Mouse (Mus musculus) heart, embryonic 10.5 days (tissue): ENCODE measurements at regions not wholly inside any gene's neighbourhood (a gene's known extent, or its start where the extent isn't known, plus 50 kb on each side); places are given as distances from the start of the nearest gene placed in this dataset.

Source experiments
- DNase-seq: peaks from one replicate; pipeline ENCODE4 v3.0.0-alpha.2; 2017; ENCODE audit warnings: low spot score
- H3K27ac ChIP-seq: fragments of 300-500 bp; sonication (generic); 2 replicates; pipeline ENCODE4 v1.5.1; 2016; ENCODE audit warnings: mild to moderate bottlenecking
- H3K27me3 ChIP-seq: fragments of 300-500 bp; sonication (generic); 2 replicates; pipeline ENCODE4 v1.6.1; 2016; ENCODE audit warnings: mild to moderate bottlenecking; ENCODE audit not compliant: poor library complexity, insufficient read depth, severe bottlenecking
- H3K36me3 ChIP-seq: fragments of 300-500 bp; sonication (generic); 2 replicates; pipeline ENCODE4 v1.6.1; 2016; ENCODE audit warnings: mild to moderate bottlenecking, moderate library complexity
- H3K4me1 ChIP-seq: fragments of 300-500 bp; sonication (generic); 2 replicates; pipeline ENCODE4 v1.6.1; 2016; ENCODE audit warnings: mild to moderate bottlenecking
- H3K4me3 ChIP-seq: fragments of 300-500 bp; sonication (generic); 2 replicates; pipeline ENCODE4 v1.5.1; 2016; ENCODE audit warnings: mild to moderate bottlenecking, moderate library complexity
- H3K9me3 ChIP-seq: fragments of 300-500 bp; sonication (generic); 2 replicates; pipeline ENCODE4 v1.6.1; 2016; ENCODE audit warnings: mild to moderate bottlenecking, moderate library complexity
- WGBS: fragments of 180-500 bp; shearing (Covaris S2); methylation state at CpG from one replicate; pipeline ENCODE4 v1.1.7; 2016; 5-methylcytosine and 5-hydroxymethylcytosine counted together

GRCm38 (mm10) chr6:143333493-143333892 is 166.5 kb downstream of the Etnk1 start:
- Histone ChIP-seq H3K36me3 (no peaks in the 10 kb centered on the region), H3K27me3 (no peaks in the 10 kb centered on the region), H3K9me3 (no peaks in the 10 kb centered on the region), H3K4me3 (no peak overlapping the region), H3K4me1 (0 out of 2 replicates have a peak, but pooled peaks cover under 1% of the 10 kb centered on the region), H3K27ac (no peak overlapping the region)
- no peak for DNase-seq
- WGBS: 87% methylated on average over 8 of the region's 8 CpGs

GRCm38 (mm10) chr6:143336574-143336973 is 169.6 kb downstream of the Etnk1 start:
- Histone ChIP-seq H3K36me3 (no peaks in the 10 kb centered on the region), H3K4me1 (no peaks in the 10 kb centered on the region), H3K9me3 (no peaks in the 10 kb centered on the region), H3K27ac (no peak overlapping the region), H3K4me3 (no peak overlapping the region), H3K27me3 (no peaks in the 10 kb centered on the region)
- DNase-seq: no peak
- WGBS: 78% methylated on average over 4 of the region's 4 CpGs

DNA sequence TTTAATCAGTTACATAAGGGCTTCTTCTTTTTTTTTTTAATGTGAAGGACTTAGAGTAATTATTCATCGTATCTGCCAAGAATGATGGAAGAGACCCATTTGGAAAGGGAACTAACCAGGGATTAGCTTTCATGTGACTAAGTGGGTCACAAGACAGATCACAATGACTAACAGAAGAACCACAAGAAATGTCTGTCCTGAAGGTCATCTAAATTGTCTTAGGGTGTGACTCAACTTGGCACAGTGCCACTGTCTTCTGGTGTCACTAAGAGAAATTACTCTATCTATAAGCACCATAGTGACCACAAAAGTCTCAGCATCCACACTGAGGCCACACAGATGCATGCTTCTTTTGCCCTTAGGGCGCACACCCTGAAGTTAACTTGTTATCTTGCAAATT is 182.0 kb downstream of the Etnk1 start:
- Histone ChIP-seq H3K4me1 (no peaks in the 10 kb centered on the region), H3K9me3 (no peaks in the 10 kb centered on the region), H3K4me3 (no peak overlapping the region), H3K36me3 (no peaks in the 10 kb centered on the region), H3K27me3 (no peaks in the 10 kb centered on the region), H3K27ac (no peak overlapping the region)
- 80% methylated on average over 2 of the region's 2 CpGs for WGBS
- no peak for DNase-seq

GRCm38 (mm10) chr6:143359320-143360032 is 192.5 kb downstream of the Etnk1 start:
- Histone ChIP-seq H3K9me3 (no peaks in the 10 kb centered on the region), H3K36me3 (no peaks in the 10 kb centered on the region), H3K4me3 (no peak overlapping the region), H3K27me3 (no peaks in the 10 kb centered on the region), H3K4me1 (no peaks in the 10 kb centered on the region), H3K27ac (no peak overlapping the region)
- 72% methylated on average over 7 of the region's 7 CpGs for WGBS
- no peak for DNase-seq

GRCm38 (mm10) chr6:143361149-143361725 is 194.2 kb downstream of the Etnk1 start:
- Histone ChIP-seq H3K4me1 (no peaks in the 10 kb centered on the region), H3K4me3 (no peak overlapping the region), H3K27me3 (no peaks in the 10 kb centered on the region), H3K9me3 (no peaks in the 10 kb centered on the region), H3K36me3 (no peaks in the 10 kb centered on the region), H3K27ac (no peak overlapping the region)
- DNase-seq: no peak
- 66% methylated on average over 5 of the region's 5 CpGs for WGBS

- WGBS: 80% methylated on average over 2 of the region's 2 CpGs
- no peaks in the 10 kb centered on the region for H3K27me3 ChIP-seq
These were observed 194.9 kb downstream of the Etnk1 start for GRCm38 (mm10) chr6:143361963-143362362.

DNA sequence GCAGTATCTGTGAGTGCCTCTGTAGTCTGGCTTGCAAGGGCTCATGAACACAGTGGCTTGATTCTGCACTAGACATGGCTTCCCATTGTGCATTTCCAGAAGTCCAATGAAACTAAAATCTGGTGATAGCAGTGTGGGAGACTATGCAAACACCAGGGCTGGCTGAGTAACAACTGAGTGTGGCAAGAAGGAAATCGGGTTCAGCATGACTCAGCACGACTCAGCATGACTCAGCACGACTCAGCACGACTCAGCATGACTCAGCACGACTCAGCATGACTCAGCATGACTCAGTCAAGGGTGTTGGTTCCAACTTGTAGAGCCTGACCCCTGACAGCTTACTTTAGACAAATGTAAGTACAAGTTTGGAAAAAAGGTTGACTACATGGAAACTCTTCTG is 198.8 kb downstream of the Etnk1 start:
- no peaks in the 10 kb centered on the region for H3K27me3 ChIP-seq
- H3K4me1 ChIP-seq: peaks cover 17% of the 10 kb centered on the region
- no peaks in the 10 kb centered on the region for H3K36me3 ChIP-seq
- no peak overlapping the region for H3K4me3 ChIP-seq
- no peak for DNase-seq
- WGBS: 90% methylated on average over 5 of the region's 5 CpGs
- H3K27ac ChIP-seq: no peak overlapping the region
- H3K9me3 ChIP-seq: no peaks in the 10 kb centered on the region

More at GRCm38 (mm10) chr6:143361963-143362362, 194.9 kb downstream of the Etnk1 start:
- H3K4me3 ChIP-seq: no peak overlapping the region
- DNase-seq: no peak
- H3K27ac ChIP-seq: no peak overlapping the region
- H3K36me3 ChIP-seq: no peaks in the 10 kb centered on the region
- no peaks in the 10 kb centered on the region for H3K9me3 ChIP-seq
- H3K4me1 ChIP-seq: peaks cover under 1% of the 10 kb centered on the region

GRCm38 (mm10) chr6:143367804-143368203 is 200.8 kb downstream of the Etnk1 start:
- Histone ChIP-seq H3K36me3 (no peaks in the 10 kb centered on the region), H3K4me3 (no peak overlapping the region), H3K27me3 (no peaks in the 10 kb centered on the region), H3K9me3 (no peaks in the 10 kb centered on the region), H3K4me1 (peaks cover 17% of the 10 kb centered on the region), H3K27ac (peak overlapping the region; percentile 76)
- DNase-seq: no peak
- WGBS: 38% methylated on average over 3 of the region's 3 CpGs

DNA sequence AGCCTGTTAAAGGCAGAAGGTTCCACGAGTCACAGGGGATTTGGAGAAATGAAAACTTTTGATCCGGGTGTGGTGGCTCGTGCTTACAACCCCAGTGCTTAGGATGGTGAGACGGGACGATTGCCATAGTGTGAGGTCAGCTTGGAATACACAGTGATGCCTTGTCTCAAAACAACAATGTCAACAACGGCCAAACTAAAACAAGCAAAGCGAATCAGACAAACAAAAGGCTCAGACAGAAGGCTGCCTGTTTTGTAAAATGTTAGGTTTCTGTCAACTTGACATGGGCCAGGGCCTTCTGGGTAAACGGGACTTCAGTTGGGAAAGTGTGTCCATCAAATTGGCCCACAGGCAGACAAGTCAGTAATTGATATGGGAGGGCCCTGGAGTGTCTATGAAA is 201.6 kb downstream of the Etnk1 start:
- H3K9me3 ChIP-seq: no peaks in the 10 kb centered on the region
- WGBS: 61% methylated on average over 8 of the region's 8 CpGs
- no peaks in the 10 kb centered on the region for H3K36me3 ChIP-seq
- 0 out of 2 replicates have a peak overlapping the region, but pooled peaks have one; percentile 76 for H3K27ac ChIP-seq
- H3K4me3 ChIP-seq: no peak overlapping the region
- H3K4me1 ChIP-seq: peaks cover 17% of the 10 kb centered on the region
- no peak for DNase-seq
- H3K27me3 ChIP-seq: no peaks in the 10 kb centered on the region

DNA sequence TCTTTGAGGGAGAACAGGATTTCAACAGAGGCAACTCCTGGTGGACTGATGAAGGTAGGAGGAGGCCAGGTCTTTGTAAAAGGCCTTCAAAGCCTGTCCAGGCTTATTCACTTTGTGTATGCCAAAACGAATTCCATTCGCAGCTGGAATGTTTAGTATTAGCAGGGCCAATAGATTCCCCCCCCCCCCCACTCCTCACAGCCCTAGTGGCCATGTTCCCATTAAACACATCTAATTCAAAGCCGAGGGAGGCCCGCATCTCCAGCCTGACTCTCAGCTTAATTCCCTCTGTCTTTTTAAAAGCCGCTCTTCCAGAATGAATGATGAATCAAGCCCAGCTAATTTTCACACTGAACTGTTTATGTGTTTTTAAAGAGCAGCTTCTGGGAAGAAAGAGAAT is 205.5 kb downstream of the Etnk1 start:
- DNase-seq: no peak
- Histone ChIP-seq H3K36me3 (no peaks in the 10 kb centered on the region), H3K4me1 (peaks cover 14% of the 10 kb centered on the region), H3K27me3 (no peaks in the 10 kb centered on the region), H3K9me3 (no peaks in the 10 kb centered on the region), H3K4me3 (no peak overlapping the region), H3K27ac (no peak overlapping the region)
- WGBS: 74% methylated on average over 5 of the region's 5 CpGs

- 51% methylated on average over 15 of the region's 15 CpGs for WGBS
- no peak overlapping the region for H3K27ac ChIP-seq
- peak; percentile 79 for DNase-seq
These were observed 206.8 kb downstream of the Etnk1 start for GRCm38 (mm10) chr6:143373686-143374273.

DNA sequence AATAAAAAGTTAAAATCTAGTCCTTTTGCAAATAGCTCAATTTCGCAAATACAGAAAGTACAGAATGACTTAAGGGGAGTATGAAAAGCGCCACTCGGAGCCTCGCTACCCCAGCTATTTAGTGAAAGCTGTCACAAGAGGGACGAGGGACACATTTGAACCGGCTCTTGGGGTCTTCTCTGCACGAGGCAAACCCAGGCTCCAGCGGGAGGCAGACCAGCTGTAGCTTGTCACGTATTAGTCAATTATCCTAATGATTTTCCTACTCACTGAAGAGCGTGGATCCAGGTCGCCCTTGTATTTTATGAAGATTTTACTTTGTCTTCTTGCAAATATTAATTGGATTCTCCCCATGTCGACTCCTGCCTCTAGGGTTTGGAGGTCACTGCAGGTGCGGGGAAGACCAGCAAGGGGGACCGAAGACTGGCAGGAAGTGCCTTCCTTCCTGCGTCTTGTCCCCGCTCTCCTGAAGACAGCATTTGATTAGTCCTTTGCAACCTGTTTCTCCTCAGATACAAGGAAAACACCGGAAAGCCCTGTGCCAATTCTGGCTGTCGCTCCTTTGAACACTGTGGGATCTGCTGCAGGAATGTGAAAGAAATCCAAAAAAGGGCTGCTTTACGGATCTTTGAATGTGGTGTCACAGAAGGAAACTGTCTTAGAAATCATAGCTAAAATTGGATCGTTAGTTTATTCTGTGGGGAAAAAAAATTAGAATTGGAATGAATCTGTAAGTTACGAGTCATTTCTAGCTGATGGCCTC is 209.1 kb downstream of the Etnk1 start:
- H3K27ac ChIP-seq: no peak overlapping the region
- 81% methylated on average over 21 of the region's 21 CpGs for WGBS
- no peaks in the 10 kb centered on the region for H3K27me3 ChIP-seq
- H3K36me3 ChIP-seq: no peaks in the 10 kb centered on the region
- no peak overlapping the region for H3K4me3 ChIP-seq
- H3K9me3 ChIP-seq: no peaks in the 10 kb centered on the region
- DNase-seq: peak; percentile 73
- peaks cover 3% of the 10 kb centered on the region; the same call in 1 of the 2 replicates for H3K4me1 ChIP-seq

More at GRCm38 (mm10) chr6:143373686-143374273, 206.8 kb downstream of the Etnk1 start:
- H3K9me3 ChIP-seq: no peaks in the 10 kb centered on the region
- H3K27me3 ChIP-seq: no peaks in the 10 kb centered on the region
- H3K4me3 ChIP-seq: no peak overlapping the region
- no peaks in the 10 kb centered on the region for H3K36me3 ChIP-seq
- peaks cover 3% of the 10 kb centered on the region for H3K4me1 ChIP-seq

DNA sequence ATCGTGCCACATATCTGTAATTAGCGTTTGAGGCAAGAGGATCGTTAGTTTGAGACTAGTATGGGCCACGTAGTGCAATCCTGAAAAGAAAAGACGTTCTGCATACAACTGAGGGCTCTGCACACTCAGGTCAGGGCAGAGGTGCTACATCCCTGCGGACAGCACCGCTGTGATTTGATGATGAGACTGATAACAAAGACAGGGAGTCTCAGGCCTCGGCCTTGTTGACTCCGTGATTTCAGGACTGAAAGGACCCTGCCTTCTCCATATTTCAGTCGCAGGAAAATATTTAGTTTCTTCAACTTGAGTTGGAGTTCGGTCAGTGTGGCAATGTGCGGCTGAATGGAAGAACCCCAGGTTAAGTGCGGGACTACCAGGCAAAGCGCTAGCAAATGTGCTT is 210.1 kb downstream of the Etnk1 start:
- Histone ChIP-seq H3K9me3 (no peaks in the 10 kb centered on the region), H3K4me3 (no peak overlapping the region), H3K4me1 (peaks cover 3% of the 10 kb centered on the region; the same call in 1 of the 2 replicates), H3K27ac (no peak overlapping the region), H3K36me3 (no peaks in the 10 kb centered on the region), H3K27me3 (no peaks in the 10 kb centered on the region)
- DNase-seq: peak; percentile 55
- WGBS: 88% methylated on average over 14 of the region's 14 CpGs
